Mouse (Mus musculus) large intestine, adult 2 months (tissue): Measurements from ENCODE around the gene Rpgrip1. TPM values are rescaled to one million over a fixed set of nuclear protein-coding genes. Genes with fewer than 3 reads are reported as not detected.
"Not testable (repeated sequence)": the region's sequence is repeated elsewhere in the genome, so short reads cannot be mapped to it uniquely, and the experiment has no call there.

Source experiments
- DNase-seq: peaks from one replicate; pipeline ENCODE4 v3.0.0-alpha.2; 2012; ENCODE audit warnings: low read depth, low spot score
- WGBS: fragments of 180-500 bp; shearing (Covaris S2); methylation state at CpG from one replicate; pipeline ENCODE4 v1.1.7; 2018; 5-methylcytosine and 5-hydroxymethylcytosine counted together
- polyA plus RNA-seq: library from polyadenylated mRNA; depleted of rRNA; stranded (reverse); fragments of >200 nt; gene quantifications from 2 replicates; pipeline ENCODE4 v1.2.3, GENCODE M21; 2012; rRNA removed

Rpgrip1 gene
- 0.84 and 1.6 TPM in 2 replicates for polyA plus RNA-seq

DNA sequence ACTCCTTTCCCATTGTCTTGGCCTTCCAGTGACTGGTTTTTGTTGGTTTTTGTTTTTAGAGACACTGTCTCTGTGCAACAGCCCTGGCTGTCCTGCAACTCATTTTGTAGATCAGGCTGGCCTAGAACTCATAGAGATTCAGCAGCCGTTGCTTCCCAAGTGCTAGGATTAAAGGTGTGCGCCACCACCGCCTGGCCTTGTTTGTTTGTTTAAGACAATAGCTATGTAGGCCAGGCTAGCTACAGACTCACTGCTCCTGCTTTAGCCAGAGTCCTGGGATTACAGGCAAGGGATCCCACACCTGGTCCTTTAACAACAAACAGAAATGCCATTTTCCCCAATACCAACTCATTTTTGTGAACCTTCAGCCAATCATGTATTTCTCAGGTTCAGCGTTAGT lies at the start of gene Rpgrip1:
Gene Rpgrip1, plus strand, starts transcription at position 359 of the 400 bp plus-strand sequence.
- no peak for DNase-seq
- 92% methylated on average over 4 of the region's 4 CpGs for WGBS

DNA sequence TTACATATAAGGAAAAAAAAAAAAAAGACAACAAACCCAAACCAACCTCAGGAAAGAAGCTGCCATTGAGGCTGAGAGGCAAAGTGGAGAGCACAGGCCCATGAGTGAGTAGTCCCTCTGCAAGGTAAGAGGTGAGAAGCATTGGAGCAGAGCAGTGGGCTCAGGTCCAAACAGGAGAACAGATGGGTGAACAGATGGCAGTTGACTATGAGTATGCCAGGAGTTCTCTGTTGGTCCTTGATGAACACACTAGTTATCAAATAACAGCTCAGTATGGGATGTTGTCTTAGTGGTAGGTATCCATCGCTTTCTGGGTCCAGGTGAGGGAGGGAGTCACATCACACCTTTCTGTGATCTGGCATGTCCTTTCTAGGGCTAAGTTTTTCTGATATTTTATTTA lies 49.7 kb upstream of the Rpgrip1 start:
- no peak for DNase-seq
- WGBS, result 89% methylated on average over 1 of the region's 1 CpGs

- WGBS, result 81% methylated on average over 8 of the region's 8 CpGs
- DNase-seq, result no peak
Measured at GRCm38 (mm10) chr14:52061798-52062197, 48.7 kb upstream of the Rpgrip1 start.

DNA sequence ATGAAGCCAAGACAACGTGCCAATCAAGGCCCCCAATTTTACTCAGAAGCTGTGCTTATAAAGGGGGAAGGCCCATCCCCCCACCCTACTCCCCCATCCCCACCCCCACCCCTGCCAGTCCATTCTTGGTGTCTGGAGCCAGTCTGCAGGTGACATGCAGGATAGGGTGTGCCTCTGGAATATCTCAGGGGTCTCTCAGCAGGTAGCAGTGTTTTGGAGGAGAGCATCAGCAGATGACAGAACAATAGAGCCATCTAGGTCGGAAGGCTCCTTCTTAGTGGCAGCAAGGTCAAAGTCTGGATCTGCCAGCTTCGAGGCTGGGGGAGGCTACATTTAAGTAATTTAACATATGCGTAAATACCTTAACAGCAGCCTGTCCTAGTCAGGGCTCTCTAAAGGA lies 44.4 kb upstream of the Rpgrip1 start:
- 47% methylated on average over 4 of the region's 4 CpGs for WGBS
- no peak for DNase-seq

DNA sequence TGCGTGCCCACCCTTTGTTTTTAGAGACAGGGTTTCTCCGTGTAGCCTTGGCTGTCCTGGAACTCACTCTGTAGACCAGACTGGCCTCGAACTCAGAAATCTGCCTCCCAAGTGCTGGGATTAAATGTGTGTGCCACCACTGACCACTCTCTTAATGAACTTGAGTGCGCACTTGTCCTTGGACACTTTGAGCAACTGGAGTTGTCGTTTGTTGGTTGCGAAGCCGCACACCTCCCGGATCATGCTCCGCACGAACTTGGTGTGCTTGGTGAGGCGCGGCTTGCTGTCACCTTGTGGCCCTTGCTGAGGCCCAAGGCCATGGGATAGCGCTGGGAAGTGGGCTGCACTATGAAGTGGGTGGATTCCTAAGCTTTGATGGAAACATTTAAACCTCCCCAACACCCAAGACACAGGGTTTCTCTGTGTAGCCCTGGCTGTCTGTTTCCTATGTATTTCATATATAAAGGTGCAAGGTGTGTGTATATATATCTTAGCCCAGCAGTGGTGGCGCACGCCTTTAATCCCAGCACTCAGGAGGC lies 38.8 kb upstream of the Rpgrip1 start:
- WGBS, result 91% methylated on average over 15 of the region's 15 CpGs
- DNase-seq, result no peak

DNA sequence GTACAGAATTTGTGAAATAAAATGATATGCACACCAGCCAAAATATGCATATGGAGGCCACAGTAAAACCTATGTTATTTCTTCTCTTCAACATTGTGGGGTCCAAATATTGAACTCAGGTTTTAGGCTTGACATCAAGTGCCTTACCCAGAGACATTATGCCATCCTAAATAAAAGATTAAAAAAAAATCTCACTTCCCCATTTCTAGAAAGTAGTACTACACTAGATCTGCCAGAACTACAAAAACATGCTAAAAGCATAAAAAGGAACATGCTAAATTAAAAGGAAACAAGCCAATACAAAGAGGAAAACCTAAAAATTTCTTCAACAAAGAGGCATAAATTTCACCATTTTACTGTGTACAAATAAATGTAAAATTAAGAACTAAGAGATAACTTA lies 27.4 kb upstream of the Rpgrip1 start:
- DNase-seq, result no peak

GRCm38 (mm10) chr14:52094533-52094932 lies 16.0 kb upstream of the Rpgrip1 start:
- WGBS, result 65% methylated on average over 1 of the region's 1 CpGs
- DNase-seq, result no peak

DNA sequence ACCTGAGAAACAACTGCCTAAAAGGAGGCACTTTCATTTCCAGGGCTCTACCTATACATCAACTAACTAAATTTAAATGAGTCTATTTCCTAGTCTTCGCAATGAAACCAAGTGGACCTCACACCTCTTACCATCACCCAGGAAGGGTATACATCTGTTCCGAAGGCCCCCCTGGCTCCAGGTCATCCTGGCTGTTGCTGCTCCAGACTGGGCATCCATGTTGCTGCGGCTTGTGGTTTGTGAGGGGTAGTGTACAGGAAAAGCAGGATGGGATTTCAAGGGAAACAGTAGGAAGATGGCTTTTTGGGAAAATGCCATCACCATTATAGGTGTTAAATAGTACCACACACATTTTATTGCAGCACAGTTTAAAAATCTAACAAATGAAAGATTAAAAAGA lies 13.3 kb upstream of the Rpgrip1 start:
- DNase-seq, result not testable (repeated sequence)
- 90% methylated on average over 3 of the region's 3 CpGs for WGBS

DNA sequence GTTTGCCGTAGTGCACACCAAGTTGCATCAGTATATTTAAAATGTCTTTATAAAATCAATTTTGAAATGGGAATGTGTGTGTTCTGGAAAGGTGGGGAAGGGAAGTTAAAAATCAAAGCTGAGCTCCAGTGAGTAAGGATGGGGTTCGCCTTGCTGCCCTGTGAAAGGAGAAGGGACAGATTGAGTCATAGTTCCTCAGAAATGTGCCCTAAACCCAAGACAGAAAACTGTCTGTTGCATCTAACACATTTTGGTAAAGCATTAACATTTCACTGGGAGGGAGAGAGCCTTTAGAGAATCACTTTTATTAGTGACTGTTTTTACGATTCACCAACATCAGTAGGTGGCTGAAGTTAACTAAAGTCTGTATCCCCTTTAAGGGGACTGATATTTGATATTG lies 12.1 kb upstream of the Rpgrip1 start:
- not testable (repeated sequence) for DNase-seq
- WGBS, result 41% methylated on average over 3 of the region's 3 CpGs

- 27% methylated on average over 2 of the region's 2 CpGs for WGBS
- DNase-seq, result no peak
Measured at GRCm38 (mm10) chr14:52099563-52099962, 10.9 kb upstream of the Rpgrip1 start.

DNA sequence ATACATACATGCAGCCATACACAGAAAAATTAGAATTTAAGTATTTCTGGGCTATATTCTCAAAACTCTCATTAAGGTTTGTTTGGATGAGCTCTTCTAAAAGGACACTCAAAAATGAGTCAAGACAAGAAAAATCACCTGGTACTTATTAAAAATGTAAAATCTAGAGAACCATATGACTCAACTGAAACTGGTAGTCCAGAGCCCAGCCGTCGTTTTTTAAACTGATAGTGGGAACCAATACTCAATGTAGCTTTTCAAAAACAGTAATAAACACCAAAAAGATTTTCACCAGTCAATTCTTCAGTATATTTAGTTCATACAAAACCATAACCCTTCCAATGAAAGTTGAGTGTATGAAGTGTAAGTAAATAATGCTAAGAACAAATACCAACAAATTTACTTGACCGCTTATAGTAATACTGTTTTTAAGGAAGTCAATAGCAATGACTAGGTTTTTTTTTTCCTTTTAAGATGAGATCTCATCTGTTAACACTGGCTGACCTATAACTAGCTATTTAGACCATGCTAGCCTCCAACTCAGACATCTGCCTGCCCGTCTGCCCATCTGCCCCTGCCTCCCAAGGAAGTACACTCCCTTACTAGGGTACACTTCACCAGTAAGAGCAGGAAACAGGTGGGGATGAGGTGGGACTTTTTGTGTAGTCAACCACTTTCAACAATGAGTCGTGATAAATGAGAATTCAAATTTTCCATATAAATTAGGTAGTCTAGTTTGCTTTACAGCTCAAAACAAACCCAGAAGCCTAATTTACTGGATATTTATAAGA lies 10.1 kb upstream of the Rpgrip1 start:
- WGBS, result 23% methylated on average over 5 of the region's 5 CpGs
- DNase-seq, result no peak

DNA sequence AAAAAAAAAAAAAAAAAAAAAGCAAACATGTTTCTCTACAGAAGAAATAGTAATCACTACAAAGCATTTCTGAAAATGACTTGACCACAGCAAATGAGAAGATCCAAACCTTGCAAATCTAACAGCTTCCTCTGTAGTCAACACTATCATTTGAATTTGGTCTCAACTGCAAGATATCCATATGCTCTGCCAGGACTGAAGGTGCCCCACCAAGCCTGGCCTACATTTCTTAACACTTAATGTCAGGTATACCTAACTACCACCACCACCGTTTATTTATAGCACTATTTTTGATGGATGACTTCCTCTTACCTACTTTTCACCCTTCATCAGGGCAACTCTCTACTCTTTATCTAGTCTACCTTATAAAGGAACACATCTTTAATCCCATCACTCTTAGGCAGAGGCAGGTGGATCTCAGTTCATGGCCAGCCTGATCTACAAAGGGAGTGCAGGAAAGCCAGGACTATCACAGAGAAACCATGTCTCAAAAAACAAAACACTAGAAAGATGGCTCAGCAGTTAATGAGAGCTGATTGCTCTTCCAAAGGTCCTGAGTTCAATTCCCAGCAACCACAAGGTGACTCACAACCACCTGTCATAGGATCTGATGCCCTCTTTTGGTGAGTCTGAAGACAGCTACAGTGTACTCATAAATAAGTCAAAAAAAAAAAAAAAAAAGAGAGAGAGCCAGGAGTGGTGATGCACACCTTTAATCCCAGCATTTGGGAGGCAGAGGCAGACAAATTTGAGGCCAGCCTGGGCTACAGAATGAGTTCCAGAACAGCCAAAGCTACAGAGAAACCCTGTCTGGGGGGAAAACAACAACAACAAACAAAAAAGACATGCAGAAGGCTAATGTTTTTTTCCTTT lies 9.0 kb upstream of the Rpgrip1 start:
- 14% methylated on average over 1 of the region's 1 CpGs for WGBS

DNA sequence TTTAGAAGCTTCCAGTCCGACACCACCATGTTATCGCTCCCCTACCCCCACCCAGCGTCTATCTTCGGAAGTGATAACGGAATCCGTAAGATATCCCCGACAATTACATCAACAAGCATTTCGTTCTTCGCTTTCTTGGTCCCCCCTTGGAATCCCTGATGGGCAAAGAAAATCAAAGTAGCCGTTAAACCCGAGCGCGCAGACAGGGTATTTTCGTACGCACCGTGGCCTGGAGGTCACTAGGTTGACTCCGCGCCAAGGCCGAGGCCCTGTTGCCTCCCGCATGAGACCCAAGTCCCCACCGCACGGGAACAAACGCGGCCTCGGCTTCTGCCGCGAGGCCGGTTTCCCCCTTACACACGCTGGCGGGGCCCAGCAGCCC lies 7.0 kb upstream of the Rpgrip1 start:
- no peak for DNase-seq
- under 1% methylated on average over 30 of the region's 30 CpGs for WGBS

More for the DNA sequence above, 9.0 kb upstream of the Rpgrip1 start:
- no peak for DNase-seq

- peak; percentile 100 for DNase-seq
- under 1% methylated on average over 50 of the region's 50 CpGs for WGBS
Measured at GRCm38 (mm10) chr14:52103856-52104676, 6.4 kb upstream of the Rpgrip1 start, which contains the start of gene Hnrnpc. Gene Hnrnpc, minus strand, starts transcription at chr14:52104028.

GRCm38 (mm10) chr14:52104677-52105285 lies 5.7 kb upstream of the Rpgrip1 start:
- DNase-seq, result no peak
- WGBS, result 16% methylated on average over 7 of the region's 7 CpGs

GRCm38 (mm10) chr14:52105308-52105707 lies 5.2 kb upstream of the Rpgrip1 start:
- DNase-seq, result no peak
- 28% methylated on average over 2 of the region's 2 CpGs for WGBS

DNA sequence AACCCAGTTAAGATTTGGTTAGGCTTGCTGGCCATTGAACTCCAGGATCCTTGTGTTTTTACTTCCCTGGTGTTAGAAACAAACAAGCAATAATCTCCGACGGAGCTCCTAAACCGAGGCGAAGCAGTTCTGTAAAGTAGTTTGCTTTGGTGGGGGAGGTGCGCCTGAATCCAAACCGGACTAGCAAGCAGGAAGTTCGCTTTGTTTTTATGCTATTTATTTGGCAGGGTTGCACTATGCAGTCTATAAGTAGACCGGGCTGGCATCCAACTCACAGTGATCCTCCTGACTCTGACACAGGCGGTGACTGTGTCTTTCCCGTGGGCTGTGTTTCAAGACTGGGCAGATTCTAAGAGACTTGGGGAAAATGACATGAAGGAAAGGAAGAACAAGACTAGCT lies 3.8 kb upstream of the Rpgrip1 start:
- WGBS, result 3% methylated on average over 10 of the region's 10 CpGs
- DNase-seq, result peak; percentile 83

- DNase-seq, result no peak
- WGBS, result 71% methylated on average over 2 of the region's 2 CpGs
Measured at GRCm38 (mm10) chr14:52108025-52108424, 2.5 kb upstream of the Rpgrip1 start.

GRCm38 (mm10) chr14:52114101-52114500 lies 3.6 kb downstream of the Rpgrip1 start:
- DNase-seq, result no peak
- 77% methylated on average over 1 of the region's 1 CpGs for WGBS
